Mouse (Mus musculus) layer of hippocampus, adult 11-12 months (tissue): Measurements from ENCODE around the gene Kif13a.

ENCODE experiments used
- DNase-seq: peaks from one replicate; pipeline ENCODE4 v3.0.0; 2022; ENCODE audit warnings: low spot score

The Kif13a gene

DNA sequence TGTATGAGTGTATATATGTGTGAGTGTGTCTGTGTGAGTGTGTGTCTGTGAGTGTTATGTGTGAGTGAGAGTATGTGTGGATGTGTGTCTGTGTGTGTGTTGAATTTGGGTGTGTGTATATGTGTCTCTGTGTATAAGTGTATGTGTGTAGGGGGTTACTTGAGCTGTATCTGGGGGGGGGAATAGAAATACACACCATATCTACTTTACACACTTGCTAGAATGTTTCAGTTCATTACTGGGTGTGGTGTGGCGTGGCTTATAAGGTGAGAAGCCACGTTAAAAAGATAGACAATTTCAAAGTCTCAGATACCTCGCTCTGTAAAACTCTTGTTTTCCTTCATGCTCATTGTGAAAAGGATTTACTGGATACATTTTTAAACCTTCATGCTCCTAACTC is 152.2 kb downstream of the Kif13a start:
- no peak for DNase-seq

DNA sequence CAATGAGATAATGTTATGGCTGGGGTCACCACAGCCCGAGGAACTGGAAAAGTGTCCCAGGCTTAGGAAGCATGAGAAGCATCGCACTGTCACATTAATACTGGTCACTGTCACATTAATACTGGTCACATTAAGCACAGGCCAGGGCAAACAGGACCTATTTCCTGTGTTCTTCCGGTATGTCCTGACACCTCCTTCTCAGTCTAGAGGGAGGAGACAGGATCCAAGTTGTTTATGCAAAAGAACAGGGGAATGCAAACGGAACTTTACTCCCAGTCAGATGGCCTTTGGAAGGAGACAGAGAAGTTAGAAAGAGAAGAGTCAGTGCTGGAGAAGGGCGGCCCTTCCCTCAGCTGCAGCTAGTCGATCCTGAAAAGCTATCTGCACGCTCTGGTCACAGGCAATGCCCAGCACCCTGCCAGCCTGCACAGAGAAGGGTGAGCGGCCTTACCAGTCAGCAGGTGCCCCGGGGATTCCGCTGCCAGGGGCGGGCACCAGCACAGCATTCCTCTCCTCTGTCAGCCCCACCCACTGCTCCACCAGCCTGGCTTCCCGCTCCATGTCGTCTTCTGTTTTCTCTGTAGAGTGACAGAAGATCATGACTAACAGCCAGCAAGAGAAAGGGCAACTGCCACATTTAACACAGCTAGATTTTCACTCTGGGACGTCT is 152.9 kb downstream of the Kif13a start:
- no peak for DNase-seq

DNA sequence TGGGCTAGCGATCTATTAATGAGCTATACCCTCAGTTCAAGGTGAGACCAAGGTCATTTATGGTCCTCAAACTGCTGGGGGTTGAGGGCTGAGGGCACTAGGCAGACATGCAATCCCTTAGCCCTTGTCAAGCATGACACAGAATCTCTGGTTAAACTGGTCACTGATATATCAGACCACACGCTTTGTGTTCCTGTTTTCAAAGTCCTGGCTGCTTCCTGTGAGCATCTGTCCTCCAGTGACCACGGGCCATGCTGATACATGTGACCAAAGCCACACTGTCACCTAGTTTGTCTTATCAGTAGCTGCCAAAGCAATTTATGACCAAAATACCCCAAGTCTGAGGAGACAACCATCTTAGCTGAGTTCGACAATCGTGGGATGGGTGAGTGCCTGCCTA is 154.7 kb downstream of the Kif13a start:
- DNase-seq, result no peak

DNA sequence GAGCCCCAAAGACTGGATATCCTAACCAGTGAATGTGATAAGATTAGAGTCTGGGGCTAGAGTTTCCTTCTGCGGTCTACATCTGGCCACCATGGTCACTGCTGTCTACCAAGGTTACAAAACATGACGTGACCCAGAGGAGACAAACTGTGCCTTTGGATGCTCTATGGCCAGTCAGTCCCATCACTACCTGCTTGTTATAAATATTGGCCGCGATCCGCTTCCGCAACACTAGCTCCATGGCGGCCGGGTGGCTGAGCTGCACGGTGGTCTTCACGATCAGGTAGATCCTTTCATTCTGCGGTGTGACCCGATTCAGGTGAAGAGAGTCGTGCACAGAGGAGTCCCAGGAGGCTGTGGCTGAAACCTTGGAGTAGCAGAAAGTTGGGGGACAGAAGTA is 157.1 kb downstream of the Kif13a start:
- DNase-seq, result no peak

DNA sequence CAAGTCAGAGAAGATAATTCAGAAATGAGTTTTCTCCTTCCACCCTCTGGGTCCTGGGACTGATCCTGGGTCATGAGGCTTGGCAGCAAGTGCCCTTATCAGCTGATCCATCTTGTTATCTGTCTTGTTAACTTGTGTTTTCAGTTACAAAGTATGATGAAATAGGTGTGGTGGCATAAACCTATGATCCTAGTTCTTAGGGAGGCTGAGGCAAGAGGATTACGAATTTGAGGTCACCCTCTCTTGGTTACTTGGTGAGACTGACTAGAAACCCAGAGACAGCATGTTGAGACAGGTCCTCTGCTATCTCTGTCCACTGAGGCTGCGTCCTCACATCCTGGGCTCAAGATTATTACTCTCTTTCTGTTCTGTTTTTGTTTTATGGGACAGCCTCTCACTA is 164.3 kb downstream of the Kif13a start:
- no peak for DNase-seq

DNA sequence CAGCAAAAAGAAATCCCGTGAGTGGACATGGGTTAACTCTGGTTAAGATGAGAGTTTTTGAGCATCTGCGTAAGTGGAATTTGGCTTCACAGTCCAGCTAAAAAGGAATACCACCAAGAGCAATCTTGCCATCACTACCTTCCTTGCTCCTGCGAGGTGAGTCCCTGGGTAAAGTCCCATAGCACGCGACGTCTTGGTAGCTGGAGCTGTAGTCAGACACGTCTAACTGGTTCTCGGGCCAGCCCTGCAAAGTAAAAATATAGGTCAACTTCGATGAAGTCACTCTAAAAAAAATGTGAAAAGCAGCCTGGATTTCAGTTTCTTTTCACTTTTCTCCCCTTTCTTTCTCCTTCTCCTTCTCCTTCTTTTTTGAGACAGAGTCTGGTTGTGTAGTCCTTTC is 166.5 kb downstream of the Kif13a start:
- no peak for DNase-seq

DNA sequence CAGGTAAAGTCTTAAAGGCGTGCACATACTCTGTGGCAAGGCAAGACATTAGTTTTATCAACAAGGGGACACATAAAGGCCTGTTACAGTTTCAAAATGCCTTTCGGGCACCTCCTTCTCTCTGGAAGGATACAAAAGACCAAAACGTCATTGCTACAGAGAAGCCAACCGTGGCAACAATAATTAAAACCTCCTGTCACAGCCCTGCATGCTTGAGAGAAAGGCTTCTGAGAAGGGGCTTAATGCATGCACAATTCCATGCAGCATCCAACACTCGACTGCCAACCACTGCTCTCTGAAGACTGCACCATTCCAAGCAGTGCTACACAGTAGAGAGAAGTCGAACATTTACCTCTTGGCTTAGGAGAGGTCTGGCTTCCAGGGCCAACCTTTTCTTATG is 168.7 kb downstream of the Kif13a start:
- DNase-seq, result no peak

DNA sequence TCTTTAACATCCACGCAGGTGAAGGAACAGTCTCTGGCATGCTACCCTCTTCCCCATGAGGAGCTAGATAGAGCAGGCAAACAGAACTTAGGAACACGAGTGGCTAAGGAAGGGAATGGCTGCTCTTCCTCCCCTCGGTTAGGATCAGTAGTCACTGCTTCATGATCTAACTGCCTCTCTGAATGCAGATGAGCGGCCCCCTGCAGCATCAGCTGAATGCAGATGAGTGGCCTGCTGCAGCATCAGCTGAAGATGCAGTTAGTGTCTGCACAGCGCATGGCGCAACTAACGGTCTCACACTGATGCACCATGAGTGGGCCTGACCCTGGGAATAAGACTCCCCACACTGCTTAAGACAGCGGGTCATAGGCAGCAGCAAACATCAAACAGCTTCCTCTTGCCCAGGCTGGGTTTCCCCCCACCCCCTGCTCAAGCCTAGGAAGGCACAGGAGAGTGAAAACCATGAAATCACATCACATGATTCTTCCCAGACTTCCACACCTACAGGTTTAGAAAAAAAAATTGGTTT is 170.3 kb downstream of the Kif13a start:
- DNase-seq, result no peak

DNA sequence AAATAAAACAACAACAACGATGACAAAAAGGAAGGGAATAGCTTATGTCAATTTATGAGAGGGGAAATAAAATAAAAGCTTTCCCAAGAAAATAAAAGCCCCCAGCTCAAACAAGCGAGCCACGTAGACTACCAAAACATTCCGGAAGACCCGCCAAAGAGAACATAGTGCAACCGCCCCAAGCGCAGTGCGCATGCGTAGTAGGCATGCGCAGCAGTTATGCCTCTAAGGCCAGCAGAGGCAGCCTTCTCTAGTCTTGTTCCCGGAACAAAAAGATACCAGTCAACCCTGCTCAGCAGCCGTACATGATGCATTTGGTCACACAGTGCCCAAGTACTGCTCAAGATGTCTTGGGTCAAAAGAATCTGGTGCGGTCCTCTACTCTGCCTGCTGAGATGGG is 171.0 kb downstream of the Kif13a start:
- DNase-seq, result no peak

DNA sequence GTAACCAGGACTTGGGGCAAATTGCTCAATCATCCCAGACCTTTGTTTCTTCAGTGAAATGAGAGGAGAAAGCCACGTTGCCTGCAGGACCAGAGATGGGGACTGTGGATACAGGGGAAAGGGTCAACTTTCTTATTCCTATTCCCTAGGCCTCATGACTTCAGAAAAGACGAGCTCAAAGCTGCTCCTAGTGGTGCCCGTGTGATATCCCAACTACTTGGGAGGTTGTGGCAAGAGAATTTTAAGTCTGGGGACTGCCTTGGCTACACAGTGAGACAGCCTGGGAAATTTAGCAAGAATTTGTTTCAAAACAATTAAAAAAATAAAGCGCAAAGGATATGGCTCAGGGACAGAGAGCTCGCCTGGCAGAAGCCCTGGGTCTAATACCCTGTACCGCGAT is 171.7 kb downstream of the Kif13a start:
- no peak for DNase-seq

DNA sequence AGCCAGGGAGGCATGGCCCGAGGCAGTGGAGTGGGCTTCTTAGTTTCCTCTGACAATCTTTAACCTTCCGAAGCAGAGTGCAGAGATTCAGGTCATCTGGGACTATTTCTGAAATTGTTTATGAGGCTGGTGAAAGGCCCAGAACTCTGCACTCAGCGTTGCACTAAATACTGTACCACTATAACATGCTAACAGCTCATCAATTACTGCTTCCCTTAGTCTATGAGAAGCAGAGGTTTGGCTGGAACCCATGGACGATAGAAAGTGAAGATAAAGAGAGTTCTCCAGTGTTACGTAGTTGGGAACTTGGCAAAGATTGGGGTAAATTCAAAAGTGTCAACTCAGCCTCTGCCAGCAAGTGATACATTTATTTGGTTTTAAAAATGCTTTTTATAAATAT is 176.4 kb downstream of the Kif13a start:
- no peak for DNase-seq

DNA sequence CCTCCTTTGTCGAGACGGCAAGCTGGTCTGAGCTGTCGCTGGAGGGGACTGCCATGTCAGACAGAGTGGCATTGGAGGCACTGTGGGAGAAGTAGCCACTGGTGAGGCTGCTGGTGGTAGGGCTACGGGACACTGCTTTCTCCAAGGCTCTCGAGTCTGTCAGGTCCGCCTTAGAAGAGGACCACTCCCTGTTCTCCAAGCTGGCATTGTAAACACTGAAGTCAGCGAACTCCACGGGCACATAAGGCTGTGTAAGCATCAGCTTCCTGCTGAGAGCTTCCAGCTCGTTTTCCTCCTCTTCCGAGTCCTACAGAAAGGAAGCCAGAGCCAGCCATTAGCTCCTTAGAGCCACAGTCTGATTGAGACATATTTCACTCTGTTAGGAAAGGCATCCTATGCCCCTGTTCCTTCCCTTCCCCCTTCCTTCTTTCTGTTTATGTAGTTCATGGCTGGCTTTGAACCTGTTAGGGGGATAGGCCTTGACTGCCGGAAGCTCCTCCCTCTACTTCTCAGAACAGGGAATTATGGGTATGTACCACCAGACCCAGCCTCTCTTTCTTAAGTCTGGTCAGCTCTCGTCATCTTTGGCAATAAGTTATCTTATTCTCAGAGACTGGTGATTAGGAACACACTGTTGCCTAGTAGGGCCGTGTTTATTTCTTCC is 177.0 kb downstream of the Kif13a start:
- no peak for DNase-seq

DNA sequence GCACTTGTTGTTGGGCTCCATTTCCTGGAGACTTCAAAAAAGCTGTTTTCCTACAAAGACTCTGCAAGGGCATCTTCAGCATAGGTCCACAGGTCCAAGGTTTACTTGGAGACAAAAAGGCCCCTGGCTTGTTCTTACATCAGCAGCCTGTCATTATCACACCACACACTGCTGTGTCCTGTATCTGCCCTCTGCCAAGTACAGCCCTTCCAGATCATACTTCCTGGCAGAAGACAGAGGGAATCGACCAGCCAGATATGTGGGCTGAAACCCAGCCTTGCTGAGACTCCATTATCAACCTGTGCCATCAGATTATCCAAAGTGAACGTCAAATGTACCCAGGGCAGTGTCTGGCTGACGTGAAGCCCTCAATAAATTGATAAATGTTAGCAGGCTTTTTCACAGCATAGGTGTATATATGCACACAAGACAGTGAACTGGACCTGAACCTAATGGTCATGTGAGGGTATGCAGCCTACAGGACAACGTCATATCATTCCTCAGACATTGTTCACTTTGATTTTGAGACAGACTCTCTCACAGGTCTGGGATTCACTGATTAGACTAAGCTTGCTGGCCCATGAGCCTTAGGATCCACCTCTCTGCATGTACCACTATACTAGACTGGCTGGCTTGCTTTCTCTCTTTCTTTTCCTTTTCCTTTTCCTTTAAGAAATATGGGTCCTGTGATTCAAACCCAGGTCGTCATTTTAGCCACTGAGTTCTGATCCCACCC is 181.4 kb downstream of the Kif13a start:
- DNase-seq, result no peak

DNA sequence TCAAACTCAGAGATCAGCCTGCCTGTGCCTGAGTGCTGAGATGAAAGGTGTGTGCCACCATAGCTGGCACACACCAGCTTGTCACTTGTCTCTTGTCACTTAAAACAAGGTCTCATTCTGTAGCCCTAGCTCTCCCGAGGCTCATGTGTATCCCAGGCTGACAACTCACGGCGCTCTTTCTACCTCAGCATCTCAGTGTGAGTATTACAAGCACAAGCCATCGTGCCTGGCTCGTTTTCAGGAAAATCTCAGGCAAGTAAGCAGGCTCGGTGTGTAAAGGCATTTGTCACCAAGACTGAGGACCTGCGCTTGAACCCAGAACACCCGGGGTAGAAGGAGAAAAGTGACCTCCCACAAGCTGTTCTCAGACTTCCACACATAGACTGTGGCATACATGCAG is 185.8 kb downstream of the Kif13a start:
- DNase-seq, result no peak

DNA sequence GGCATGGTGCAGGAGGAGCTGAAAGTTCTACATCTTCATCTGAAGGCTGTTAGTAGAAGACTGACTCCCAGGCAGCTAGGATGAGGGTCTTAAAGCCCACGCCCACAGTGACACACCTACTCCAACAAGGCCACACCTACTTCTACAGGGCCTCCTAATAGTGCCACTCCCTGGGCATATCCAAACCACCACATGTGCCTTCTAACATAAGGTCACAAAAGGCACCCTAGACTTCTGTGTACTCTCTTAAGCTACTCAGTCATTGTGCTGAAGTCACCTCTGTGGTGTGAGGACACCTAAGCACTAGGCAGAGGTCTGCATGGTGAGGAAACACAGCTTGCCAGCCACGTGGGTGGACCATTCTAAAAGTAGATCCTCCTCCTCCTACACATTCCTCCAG is 187.3 kb downstream of the Kif13a start:
- DNase-seq, result no peak

DNA sequence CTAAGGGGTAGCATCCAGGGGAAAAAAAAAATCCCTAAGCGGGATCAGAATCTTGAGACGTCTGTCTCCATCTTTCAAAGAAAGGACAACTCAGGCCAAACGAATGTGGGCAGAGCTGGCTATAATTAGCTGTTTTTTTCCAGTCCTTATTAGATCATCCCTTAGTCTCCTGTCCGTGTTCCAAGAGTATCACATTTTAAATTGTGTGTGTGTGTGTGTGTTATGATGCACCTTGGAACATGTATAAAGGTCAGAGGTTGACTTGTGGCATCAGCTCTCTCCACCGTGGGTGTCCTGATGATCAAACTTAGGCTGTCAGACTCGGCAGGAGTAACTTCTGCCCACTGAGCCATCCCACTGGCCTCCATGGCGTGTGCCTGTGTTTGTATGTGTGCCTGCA is 190.2 kb downstream of the Kif13a start:
- no peak for DNase-seq

DNA sequence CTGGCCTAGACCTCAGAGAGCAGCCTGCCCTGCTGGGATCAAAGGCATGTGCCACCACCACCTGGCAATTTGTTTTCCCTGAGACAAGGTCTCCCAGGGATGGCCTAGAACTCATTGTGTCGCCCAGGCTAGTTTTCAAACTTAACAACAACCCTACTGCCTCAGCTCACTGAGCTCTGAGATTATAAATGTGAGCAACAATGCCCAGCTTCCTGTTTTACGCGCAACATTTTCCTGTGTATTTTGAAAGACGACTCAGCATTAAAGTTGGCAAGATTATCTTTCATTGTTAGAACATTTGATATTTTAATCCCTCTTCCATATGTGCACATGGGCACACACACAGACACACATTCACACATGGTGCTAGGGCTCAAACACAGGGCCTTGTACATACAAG is 192.2 kb downstream of the Kif13a start:
- DNase-seq, result no peak

DNA sequence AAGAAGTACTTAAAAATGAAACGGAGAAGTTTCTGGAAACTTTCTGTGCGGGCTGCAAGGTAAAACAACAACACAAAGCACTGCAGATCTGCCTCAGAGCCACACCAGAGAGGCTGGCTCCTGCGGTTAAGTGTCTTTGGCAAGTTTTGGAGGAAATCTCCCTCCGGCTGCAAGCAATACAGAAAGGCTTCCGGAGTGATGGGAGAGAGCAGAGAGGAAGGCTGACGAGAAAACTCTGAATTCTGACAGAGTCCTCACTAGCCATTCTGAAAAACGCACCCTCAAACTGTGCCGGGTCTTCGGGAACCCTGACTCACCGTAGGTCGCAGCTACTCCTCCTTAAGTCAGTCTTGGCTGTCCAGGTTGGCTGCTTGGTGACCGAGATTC is 193.2 kb downstream of the Kif13a start:
- DNase-seq, result no peak

DNA sequence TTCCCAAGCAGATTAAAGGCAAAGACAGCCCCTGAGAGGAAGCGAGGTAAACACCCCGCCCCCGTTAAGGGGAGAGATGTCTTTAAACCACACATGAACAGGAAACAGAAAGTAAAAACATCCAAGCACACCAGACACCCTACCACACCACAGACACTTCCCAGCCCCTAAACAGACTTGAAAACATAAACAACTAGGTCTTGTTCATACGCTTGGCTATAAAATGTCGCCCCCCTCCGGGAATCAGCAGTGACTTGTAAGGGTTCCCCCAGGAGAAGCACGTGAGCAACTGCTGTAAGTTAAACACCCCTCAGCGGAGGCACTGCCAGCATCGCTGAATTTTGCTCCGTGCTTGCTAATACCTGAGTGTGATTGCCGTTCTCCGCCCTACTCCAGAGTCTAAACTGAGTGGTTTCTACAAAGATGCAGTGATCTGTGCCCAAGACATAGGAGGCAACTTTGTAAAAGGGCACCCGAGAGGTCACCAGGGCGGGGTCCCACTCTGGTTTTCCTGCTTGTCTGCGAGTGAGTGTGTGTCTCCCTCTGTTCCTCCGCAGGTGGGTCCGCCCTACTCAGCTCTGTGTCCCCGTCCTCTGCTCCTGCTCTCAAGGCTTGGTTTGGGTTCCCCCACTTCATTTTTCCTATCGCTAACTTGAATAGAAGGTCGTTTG is 193.7 kb downstream of the Kif13a start:
- DNase-seq, result peak; percentile 35

DNA sequence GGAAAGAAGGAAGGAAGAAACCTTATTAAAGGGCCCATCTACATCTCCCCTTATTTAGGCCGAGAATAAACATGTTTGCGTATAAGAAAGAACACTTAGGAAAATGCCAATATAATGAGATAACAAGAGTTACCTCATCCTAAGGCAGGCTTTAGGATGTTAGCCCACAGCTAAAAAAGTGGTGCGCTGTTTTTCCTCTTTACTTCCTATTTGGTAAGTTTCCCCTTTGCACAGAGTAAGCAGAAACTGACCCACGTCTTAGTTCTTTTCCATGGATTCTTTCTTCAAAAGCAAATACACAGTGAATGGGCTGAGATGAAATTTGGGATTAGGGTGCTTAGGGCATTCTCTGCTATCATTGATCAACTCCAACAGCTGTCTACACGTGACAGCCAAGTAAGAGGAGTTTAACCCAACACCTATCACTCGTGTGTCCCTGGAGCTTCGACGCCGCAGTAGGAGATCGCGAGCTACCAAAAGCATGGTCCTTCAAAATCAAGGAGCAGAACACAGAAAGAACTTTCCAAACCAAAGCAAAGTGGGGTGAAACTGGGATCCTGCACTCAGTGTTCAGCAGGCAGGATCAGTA is 194.4 kb downstream of the Kif13a start:
- DNase-seq, result no peak

DNA sequence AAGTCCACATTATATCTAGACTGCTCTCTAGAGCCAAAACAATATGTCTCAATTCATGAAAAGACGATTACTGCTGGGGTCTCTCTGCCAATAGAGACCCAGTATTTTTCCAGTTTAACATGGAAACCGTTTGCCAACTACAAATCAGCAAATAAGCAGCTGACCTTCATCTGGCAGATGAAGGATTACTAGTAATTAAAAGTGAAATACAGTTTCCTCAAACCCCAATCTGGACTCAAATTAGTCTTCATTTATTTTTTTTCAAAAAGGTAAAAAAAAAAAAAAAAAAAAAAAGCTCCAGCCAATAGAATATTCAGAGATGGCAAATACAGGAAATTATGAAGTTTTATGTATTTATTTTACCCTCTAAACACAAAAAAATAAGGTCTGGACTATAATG is 199.7 kb downstream of the Kif13a start:
- no peak for DNase-seq

DNA sequence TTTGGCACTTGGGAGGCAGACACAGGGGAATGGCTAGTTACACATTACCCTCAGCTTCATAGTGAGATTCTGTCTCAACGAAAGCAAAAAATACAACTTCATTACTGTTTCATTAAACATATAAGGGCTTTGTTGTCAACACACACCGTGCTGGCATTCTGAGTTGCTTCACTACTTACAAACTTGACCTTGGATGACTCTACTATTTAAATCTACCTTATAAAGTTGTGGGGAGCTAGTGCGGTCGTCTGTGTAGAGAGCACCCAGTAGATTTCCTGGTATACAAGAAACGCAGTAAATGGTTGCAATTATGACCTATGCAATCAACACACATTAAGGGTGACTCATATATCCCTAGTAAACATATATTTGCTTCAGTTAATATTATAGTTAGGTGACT is 201.3 kb downstream of the Kif13a start:
- DNase-seq, result peak; percentile 22
